Mouse (Mus musculus) erythroblast, adult 5-6 weeks (primary cell): ENCODE measurements around the gene Mbnl1. TPM values are rescaled to one million over a fixed set of nuclear protein-coding genes. Genes with fewer than 3 reads are reported as not detected.
A peak's percentile ranks its signal among the peaks of the same experiment; 100 is the strongest.

ENCODE experiments used
- ATAC-seq: replicated peaks from 2 replicates; pipeline ENCODE4 v1.8.0; 2016; ENCODE audit warnings: moderate number of reproducible peaks, mild to moderate bottlenecking, moderate TSS enrichment, inconsistent platforms; ENCODE audit not compliant: poor library complexity, low FRiP score, severe bottlenecking
- total RNA-seq, 2 experiments: library from RNA; stranded (forward) in 1 of 2; stranded (reverse) in 1 of 2; fragments of 150-400 nt in 1 of 2; fragments of 200-764, 138-1000 nt in 1 of 2; gene quantifications; 2 replicates each; pipeline versions ENCODE4 v1.2.3 to v1.2.4; 2015 to 2017; ENCODE audit warnings: low replicate concordance in 2 of 2

Mbnl1 gene
- total RNA-seq, 2 experiments from 2014 or later: 225 to 271 TPM

DNA sequence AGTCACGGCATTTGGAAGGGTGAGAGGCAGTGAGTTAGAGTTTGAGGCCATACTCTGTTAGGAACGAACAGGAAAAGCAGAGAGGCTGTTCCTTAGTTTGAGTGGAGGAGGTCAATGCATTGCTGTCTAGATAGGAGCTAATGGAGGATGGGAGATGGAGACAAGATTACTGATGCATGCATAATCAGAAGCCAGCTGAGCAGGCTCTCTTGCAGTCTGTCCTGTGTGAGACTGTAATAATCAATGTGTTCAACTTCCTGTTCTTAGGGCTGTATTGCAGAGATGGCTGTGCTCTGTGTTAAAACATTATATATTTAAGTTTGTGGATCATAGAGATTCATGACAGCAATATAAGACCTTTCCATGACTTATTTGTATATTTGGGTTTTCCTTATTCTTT lies 87.1 kb downstream of the Mbnl1 start:
- no peak for ATAC-seq

DNA sequence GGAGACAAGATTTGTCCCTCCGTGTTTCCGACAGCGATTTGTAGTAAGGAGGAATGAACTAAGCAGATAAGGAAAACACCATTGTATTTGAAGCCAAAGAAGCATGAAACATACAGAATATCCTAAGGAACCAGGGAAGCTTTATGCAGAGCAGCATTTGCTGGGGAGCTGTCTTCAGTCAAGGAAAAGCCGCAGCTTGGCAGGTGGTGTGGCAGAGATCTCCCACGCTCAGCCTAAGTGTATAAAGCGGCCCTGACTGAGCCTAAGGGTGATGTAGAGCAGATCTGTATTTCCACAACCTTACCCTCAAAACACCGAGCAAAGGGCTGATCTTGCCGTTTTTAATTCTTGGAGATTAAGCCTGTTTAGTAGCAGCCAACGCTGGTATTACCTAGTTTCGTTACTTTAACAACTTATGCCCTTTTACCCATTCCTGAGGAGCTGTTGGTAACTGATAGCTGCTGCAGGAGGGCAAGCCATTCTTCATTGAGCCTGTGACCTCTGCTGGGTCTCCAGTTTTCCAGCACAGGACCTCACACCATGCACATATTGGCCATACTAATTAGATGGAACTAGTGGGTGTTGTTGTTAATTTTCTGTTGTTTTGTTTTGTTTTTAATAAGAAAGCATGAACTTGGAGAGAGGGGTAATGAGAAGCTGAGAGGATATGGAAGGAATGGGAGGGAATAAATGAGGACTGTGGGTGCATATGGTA lies 91.1 kb downstream of the Mbnl1 start:
- no peak for ATAC-seq

DNA sequence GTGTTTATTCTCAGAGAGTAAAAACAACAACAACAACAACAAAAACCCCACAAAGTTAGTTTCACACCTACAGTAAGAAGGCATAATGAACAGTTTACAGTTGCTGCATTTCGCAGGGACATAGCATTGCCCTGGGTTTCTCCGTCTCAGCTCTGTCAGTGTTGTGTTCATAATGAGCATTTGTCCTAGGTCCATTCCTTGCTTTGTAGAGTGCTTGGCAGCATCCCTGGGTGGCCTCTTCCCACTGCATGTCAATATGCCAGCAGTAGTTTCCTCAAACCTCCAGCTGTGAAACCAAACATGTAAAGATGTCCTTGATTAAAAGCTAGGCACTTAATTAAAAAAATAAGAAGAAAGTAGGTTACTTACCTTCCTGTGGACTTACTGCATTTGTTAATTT lies 91.6 kb downstream of the Mbnl1 start:
- no peak for ATAC-seq

DNA sequence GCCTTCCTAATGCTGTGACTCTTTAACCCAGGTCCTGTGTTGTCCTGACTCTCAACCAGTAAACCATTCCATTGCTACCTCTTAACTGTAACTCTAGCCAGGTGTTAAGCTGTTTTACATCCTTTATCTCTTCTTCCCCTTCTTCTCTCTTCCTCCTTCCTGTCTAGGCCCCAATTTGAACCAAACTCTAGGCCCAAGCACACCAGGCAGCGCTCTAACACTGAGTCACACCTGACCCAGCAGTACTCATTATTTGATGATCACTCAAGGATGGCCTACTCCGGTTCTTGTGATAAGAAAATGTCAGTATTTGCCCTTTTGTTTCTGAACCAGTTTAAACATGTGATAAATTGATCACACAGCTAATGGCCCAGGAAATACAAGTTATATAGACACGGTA lies 92.6 kb downstream of the Mbnl1 start:
- no peak for ATAC-seq

DNA sequence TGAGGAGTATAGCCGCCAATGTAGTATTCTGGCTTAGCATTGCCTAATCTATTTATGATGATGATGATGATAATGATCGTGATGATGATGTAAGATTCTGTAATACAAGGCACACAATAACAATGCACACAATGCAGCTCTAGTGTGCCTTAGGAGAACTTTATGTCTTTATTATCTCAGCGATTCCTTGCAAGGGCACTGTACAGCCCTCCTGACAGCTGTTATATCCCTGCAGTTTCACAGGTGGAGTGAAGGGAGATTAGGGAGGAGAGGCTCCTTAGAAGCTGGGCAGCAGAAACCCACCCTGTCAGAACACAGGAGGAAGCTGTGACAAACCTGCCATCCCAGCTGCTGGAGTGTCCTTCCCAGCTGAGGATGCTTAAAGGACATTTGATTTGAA lies 93.3 kb downstream of the Mbnl1 start:
- no peak for ATAC-seq

DNA sequence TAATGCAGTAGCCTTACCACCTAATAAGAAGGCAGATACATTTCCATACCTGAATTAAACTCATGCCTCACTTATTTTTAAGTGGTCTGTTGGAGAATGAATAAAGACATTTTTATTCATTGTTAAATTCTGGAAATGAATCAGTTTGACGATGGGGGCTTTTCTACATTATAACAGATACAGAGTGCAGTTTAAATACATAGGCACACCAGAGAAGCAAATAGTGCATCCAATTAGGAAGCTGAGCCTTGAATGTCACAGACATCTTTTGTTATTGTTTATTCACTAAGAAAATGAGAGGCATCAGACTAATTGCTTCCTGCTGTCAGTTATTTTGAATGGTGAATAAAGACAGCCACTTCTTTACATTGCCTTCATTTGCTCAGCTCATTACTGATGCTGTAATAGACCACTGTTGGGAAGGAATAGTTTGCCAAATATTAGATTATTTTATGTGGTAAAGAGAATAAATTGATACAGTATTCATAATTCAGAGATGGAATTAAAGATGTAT lies 95.6 kb downstream of the Mbnl1 start:
- no peak for ATAC-seq

DNA sequence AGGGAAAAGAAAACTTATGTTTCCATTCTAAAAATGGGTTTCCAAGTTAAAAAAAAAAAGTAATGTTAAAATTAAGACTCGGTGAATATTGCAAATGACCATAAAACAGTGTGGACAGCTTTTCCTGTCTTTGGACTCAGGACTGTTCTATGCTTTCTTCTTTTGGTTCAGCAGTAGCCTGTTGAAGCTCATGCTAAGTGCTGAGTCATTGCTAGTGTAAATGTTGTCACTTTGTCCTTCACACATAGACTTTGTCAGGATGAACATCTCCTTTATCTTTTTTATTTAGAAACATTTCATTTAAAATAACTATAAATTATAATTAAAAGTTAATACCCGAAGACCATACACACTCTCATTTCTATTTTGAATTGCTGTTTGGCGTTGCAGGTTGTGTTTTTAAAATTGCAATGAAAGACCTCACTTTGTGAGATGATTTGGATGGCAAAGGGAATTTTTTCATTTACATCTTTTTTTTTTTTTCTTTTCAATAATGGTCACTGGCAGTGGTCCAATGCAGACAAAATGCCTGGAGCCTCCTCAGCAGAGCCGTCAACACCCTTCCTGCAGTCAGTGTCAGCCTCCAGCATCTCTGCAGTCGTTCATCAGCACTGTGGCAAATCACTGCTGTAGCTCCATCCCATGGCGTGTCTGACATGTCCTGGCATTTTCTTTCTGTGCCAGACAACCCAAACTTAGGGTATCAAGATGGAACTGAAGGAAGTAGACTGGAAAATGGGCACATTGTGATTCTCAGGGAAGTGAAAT lies 96.4 kb downstream of the Mbnl1 start:
- 0 out of 2 replicates have a peak, but pooled peaks have one; percentile 44 for ATAC-seq

DNA sequence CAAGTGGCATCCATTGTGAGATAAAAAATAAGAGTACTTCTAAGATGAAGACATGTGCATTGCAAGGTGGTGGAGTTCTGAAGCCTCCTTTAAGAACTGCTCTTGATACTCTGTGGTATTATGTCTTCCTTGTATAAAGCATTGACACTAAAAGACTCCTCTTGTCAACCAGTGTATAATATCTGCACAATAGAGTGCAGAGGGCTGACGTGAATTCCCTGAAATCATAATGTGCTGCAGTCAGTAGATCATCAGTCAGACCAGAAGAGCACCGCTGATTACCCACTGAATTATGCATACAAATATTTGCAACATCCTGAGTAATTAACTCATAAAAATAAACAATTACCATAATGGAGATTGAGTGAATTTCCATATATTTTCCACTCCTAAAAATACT lies 97.2 kb downstream of the Mbnl1 start:
- no peak for ATAC-seq

DNA sequence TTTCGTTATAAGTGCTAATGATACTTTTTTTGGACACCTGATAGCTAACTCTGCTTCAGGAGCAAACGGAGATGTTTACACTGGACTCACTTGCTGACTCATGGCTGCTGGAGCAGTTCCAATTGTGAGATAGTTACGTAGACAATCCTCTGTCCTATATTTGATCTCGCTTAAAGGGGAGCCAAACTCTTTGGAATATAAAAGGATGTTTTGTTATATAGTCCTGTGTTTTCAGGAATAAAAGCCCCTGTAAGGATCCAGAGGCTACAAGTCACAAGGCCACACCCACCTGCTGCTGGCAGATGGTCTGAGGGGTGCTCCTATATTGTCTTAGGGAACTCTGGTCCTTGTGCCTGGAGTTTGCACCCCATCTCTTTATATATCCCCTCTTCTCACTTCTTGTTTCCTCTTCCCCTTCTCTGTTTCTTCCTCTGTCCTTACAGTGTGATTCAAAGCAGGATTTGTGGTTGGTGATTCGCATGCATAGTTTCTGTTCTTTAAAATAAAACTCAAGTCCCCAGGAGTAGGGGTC lies 97.9 kb downstream of the Mbnl1 start:
- ATAC-seq: peak; percentile 84

DNA sequence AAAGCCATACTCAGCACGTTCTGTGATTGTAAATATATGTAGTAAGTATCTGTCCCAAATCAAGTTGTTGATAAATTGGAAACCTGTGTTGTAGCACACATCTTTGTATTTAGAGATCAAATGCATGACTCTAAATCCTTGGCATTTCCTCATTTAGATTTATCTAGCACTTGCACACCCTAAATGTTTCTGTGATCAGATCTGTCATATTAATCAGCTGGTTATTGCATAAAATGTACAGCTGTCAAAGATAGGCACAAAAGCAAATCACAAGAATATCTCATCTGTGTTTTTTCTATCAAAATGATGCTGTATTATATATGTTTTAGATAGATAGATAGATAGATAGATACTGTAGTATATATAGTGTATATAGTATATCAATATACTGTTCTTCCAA lies 98.9 kb downstream of the Mbnl1 start:
- ATAC-seq: no peak

DNA sequence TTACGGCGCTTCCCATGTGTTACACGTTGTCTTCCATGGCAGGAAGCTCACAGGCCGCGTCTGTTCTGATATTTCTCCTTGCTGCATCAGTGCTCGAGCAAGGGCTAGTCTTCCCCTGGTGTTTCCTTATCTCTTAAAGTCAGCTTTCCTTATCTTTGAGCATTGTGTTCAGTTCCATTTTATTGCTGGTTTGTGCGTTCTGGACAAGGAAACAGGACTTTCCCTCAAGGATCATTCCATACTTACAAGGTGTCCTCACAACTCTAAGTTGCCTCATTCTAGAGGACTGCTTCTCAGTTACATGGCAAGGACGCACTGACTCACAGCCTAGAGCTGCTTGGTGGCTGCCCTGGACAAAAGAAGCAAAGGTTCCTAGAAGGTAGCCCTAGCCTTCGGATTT lies 101.6 kb downstream of the Mbnl1 start:
- ATAC-seq: no peak

DNA sequence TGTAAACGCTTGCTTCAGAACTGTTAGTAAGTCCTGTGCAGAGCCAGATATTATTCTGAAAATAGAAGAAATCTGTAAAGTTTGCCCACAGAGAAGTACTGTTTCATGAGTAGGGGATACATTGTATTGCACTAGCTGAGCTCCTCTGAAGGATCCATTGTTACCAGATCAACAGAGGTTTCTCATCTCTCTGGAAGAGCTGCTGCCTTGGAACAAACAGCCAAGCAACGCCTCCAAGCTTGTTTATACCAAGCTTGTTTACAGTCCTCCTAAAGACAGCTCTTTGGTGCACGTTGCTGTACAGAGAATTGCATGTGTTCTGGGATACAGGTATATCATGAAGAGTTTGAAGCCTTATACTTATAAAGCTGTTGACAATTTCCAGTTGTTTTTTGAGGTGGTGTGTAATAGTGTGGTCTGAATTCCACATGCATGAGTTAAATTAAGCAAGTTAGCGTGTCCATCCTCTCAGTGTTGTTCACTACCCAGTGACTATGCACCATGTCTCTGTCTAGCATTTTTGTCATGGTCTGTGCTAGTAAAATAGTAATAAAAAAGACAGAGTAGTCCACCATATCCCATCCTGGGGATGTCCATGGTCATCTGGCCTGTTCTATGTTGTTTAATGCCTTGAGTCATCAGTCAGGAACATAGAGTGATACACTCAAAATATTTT lies 102.4 kb downstream of the Mbnl1 start:
- ATAC-seq: no peak

DNA sequence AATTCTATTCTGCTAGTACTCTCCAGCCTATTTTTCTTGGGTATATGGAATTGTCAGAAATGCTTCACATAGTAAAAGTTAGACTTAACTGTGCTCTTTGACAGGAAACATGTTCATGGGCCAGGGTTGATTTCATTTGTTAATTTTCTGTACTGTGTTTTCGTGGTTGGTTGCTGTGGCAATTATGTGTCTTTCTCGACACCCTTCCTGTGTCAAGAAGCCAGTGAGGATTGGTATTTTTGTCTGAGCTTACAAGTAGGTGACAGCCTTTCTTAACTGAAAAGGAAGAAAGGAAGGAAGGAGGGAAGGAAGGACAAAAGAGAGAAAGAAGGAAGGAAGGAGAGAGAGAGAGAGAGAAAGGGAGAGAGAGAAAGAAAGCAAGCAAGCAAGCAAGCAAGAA lies 103.3 kb downstream of the Mbnl1 start:
- ATAC-seq: no peak

DNA sequence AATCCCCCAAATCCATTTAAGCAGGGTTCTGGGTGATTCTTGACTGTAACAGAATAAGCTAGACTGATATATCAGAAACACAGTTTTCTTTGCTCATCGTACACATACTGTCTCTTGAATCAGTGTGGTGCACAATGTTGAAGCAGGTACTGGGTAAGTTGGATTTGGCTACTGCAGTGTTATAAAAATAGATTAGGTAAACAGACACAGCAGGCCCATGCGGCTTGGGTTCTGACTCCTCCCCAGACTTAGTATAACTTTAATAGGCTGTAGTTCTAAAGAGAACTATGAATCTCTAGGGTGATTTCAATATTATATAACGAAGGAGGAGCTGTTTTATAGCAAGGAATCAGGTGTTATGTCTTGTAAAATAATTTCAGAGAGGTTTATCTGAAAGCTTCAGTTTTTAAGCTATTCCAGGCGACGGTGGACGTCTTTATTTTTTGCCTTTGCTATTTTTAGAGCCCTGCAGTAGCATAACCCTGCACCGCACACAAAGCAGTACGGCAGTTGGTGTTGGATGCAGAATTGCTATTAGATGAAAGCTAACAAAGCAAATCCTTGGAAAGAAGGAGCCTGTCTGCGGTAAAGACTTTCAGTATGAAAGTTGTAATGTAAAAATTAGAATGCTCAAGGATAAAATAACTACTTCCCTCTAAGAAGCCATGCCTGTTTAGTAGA lies 103.9 kb downstream of the Mbnl1 start:
- no peak for ATAC-seq

DNA sequence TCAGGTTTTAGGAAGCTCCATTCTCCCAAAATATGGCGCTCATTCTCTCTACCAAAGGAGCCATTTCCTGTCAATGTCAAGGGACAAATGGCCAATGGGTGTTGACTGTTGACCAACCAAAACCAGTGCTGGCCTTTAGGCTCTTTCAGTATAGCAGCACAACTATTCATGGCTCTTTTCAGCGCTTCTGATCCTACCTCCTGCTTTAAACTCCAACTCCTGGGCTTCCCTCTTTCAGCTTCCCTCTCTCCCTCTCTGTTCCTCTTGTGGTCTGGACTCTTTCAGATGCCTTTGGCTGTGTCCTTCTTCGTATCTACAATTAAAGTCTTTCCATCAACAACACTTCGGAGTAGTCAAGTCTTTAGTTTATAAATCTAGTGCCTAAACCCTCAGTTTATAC lies 107.2 kb downstream of the Mbnl1 start:
- no peak for ATAC-seq

DNA sequence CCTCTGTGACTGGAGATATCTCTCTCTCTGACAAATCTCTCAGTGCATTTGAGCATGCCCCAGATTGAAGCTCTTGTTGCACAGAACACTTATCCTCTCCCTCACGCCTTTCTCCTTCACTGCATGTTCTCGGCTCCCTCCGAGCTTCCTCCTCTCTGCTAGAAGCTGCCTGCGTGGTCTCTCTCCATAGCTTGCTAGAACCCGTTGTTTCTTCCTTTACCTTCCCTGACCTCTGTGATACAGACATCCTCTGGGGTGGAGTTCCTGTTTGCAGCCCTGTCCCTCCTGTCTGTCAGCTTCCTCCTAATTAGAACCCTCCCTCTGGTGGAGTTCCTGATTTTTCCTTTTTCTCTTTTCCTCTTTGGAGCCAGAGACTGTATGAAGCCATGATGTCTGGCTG lies 108.1 kb downstream of the Mbnl1 start:
- ATAC-seq: no peak

DNA sequence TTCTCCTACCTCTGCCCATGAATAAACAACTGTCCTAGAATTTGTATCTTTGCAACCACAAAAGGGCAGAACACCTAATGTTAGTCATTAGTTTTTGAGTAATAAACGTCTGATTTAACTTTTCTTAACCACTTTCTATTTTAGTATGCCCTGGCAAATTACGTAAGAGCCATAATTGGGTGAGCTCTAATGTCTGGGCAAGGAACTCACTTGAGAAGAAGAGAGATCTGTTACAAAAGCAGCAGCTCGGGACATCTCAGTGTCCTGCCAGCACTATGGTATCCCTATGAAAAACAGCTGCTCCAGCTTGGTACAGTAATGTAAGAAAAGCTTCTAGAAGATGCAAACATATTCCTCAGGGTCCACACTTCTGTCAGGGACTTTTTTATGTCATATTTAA lies 109.5 kb downstream of the Mbnl1 start:
- ATAC-seq: no peak

DNA sequence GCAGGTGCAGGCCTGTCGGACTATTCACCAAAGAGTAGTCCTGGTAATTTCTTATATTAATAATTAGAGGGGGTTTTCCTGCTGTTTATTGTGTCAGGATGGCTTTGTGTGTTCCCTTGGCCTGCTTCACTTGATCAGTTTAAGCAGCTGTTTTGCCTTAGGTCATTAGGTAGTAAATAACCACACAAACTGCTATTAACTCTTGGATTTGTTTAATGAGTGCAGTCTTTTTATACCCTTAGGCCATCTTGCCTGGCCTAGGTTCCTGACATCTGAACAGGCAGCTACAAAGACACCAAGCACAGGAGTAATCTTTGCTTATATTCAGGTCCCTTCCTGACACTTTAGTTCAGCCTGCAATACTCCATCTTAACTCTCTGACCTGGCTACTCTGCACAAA lies 110.0 kb downstream of the Mbnl1 start:
- ATAC-seq: no peak

DNA sequence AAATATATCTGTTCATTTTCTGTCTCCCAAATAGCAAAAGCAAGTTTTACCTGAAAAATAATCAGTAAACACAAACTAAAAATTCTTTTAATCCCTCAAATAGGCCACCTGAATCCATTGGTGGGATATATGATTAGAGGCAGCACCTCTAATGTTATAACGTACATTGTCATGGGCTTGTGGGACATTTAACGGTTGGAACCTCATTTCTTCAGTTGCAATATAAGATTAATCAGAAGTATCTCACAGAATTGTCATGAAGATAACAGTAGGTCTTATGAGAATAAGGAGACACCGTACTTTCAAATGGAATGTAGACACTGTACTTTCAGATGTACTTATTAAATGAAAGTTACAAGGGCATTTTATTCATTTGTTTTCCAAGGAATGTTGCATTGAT lies 112.1 kb downstream of the Mbnl1 start:
- ATAC-seq: no peak

DNA sequence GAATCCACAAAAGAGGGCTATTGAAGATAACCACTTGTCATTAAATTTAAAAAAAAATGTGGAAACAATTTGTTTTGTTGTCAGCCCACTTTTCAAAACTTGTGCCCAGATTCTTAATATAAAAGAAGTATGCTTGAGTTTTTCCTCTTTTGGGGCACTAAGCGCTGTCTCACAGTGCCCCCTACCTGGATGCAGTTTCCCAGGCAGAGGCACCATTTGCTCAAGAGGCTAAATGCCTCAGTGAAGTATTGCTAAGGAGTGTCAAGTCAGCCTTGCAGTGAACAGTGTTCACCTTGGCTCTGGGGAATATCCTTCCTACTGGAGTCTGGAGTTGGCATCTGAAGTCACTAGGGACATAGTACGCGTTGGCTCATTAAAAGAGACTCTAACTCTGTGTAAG lies 113.4 kb downstream of the Mbnl1 start:
- ATAC-seq: 0 out of 2 replicates have a peak, but pooled peaks have one; percentile 57
